Mouse (Mus musculus) stomach, postnatal 0 days (tissue): ENCODE results near the gene Hist3h2ba. TPM values are rescaled to one million over a fixed set of nuclear protein-coding genes. Genes with fewer than 3 reads are reported as not detected.
A peak's percentile ranks its signal among the peaks of the same experiment; 100 is the strongest.

ENCODE experiments used
- ATAC-seq: fragments of 200-750 bp; cut with Nextera tagmentation; 2 replicates; pipeline ENCODE4 v1.8.0; 2017; ENCODE audit not compliant: low FRiP score, low TSS enrichment
- DNase-seq: peaks from one replicate; pipeline ENCODE4 v3.0.0-alpha.2; 2016; ENCODE audit warnings: low spot score
- H3K27ac ChIP-seq: fragments of 300-500 bp; sonication (generic); replicated peaks from 2 replicates; pipeline ENCODE4 v1.5.1; 2014; ENCODE audit warnings: mild to moderate bottlenecking, control low read depth
- H3K27me3 ChIP-seq: fragments of 300-500 bp; sonication (generic); 2 replicates; pipeline ENCODE4 v1.6.1; 2014; ENCODE audit warnings: low read length; ENCODE audit not compliant: control insufficient read depth, insufficient read depth
- H3K36me3 ChIP-seq: fragments of 300-500 bp; sonication (generic); 2 replicates; pipeline ENCODE4 v1.6.1; 2014; ENCODE audit warnings: low read length, mixed read lengths; ENCODE audit not compliant: control insufficient read depth, insufficient read depth
- H3K4me1 ChIP-seq: fragments of 300-500 bp; sonication (generic); replicated peaks from 2 replicates; pipeline ENCODE4 v1.6.1; 2014; ENCODE audit warnings: antibody characterized with exemption; ENCODE audit not compliant: control insufficient read depth, insufficient read depth
- H3K4me2 ChIP-seq: fragments of 300-500 bp; sonication (generic); replicated peaks from 2 replicates; pipeline ENCODE4 v1.6.1; 2014; ENCODE audit warnings: low read depth, mild to moderate bottlenecking, control low read depth, moderate library complexity
- H3K4me3 ChIP-seq: fragments of 300-500 bp; sonication (generic); 2 replicates; pipeline ENCODE4 v1.5.1; 2014; ENCODE audit warnings: low read depth, low read length, control low read depth
- H3K9ac ChIP-seq: fragments of 300-500 bp; sonication (generic); 2 replicates; pipeline ENCODE4 v1.6.1; 2014; ENCODE audit warnings: mild to moderate bottlenecking, low read length, control low read depth, mixed read lengths
- H3K9me3 ChIP-seq: fragments of 300-500 bp; sonication (generic); 2 replicates; pipeline ENCODE4 v1.6.1; 2016; ENCODE audit warnings: low read length; ENCODE audit not compliant: control insufficient read depth
- CTCF ChIP-seq: IDR thresholded peaks from 2 replicates; pipeline ENCODE4 v1.5.1; 2016; ENCODE audit warnings: antibody characterized with exemption, low read depth, mild to moderate bottlenecking, moderate library complexity
- EP300 ChIP-seq: optimal IDR thresholded peaks from 2 replicates; pipeline ENCODE3; 2016; ENCODE audit warnings: antibody characterized with exemption
- WGBS: fragments of 180-500 bp; shearing (Covaris S2); extraction: QIAGEN DNeasy Blood & Tissue Kit; methylation state at CpG from one replicate; pipeline ENCODE4 v1.1.7; 2014; 5-methylcytosine and 5-hydroxymethylcytosine counted together
- polyA plus RNA-seq: library from polyadenylated mRNA; unstranded; fragments of >200 nt; fragmentation: Nextera tagmentation; extraction: Ambion mirVana; gene quantifications from 2 replicates; pipeline ENCODE4 v1.2.1, GENCODE M21; 2015

Hist3h2ba gene
- polyA plus RNA-seq, 1 experiment from 2014 or later, result 7.5 TPM

DNA sequence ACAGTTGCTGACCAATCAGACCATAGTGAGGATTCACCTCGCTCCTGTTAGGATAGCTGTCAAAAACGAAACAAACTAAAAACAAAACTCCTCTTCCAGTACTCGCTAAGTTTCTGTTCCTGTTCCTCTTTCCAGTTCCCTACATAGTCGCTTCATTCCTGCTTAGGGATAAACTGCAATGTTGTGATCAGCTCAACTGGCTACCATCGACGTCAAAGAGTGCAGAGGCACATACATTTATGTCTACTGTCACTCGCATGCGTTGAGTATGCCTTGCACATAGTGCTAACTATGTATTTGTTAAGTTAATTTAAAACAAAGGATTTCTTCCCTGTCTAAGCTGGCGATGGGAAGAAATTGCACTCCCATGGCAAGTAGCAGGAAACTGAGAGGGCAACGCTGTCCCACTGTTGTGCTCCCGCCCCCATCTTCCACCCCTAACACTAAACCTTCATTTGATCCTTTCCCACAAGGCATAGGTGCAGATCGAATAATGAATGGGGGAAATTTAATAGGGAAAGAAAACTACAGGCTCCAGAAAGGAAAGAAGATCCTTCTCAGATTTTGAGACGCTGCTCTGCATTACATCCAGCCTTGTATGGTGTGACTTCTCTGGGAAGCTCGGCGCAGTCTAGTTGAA is 10.6 kb downstream of the Hist3h2ba start:
- Histone ChIP-seq H3K27ac (no peak overlapping the region), H3K36me3 (no peaks in the 10 kb centered on the region), H3K9me3 (no peaks in the 10 kb centered on the region), H3K4me3 (peak overlapping the region; percentile 52), H3K9ac (peak overlapping the region; percentile 48), H3K4me1 (no peaks in the 10 kb centered on the region; the same call in 1 of the 2 replicates), H3K4me2 (peak overlapping the region; percentile 80), H3K27me3 (no peaks in the 10 kb centered on the region)
- no peak for ATAC-seq
- WGBS, result 30% methylated on average over 15 of the region's 15 CpGs
- no peak for DNase-seq
- TF ChIP-seq CTCF (no peak), EP300 (no peak)

- peak overlapping the region; percentile 52 for H3K4me3 ChIP-seq
- ATAC-seq (peak; percentile 80), DNase-seq (peak; percentile 80)
- peak overlapping the region; percentile 80 for H3K4me2 ChIP-seq
- TF ChIP-seq EP300 (no peak), CTCF (peak; percentile 56)
- no peaks in the 10 kb centered on the region for H3K36me3 ChIP-seq
- no peaks in the 10 kb centered on the region for H3K27me3 ChIP-seq
- H3K4me1 ChIP-seq, result no peaks in the 10 kb centered on the region; the same call in 1 of the 2 replicates
- 3% methylated on average over 40 of the region's 40 CpGs for WGBS
- H3K27ac ChIP-seq, result peak overlapping the region; percentile 35; the same call in 1 of the 2 replicates
- no peaks in the 10 kb centered on the region for H3K9me3 ChIP-seq
- peak overlapping the region; percentile 50 for H3K9ac ChIP-seq
Measured at GRCm38 (mm10) chr11:58959921-58960465, 11.3 kb downstream of the Hist3h2ba start.

- H3K4me3 ChIP-seq, result no peak overlapping the region
- no peaks in the 10 kb centered on the region for H3K36me3 ChIP-seq
- H3K27me3 ChIP-seq, result no peaks in the 10 kb centered on the region
- H3K4me2 ChIP-seq, result no peak overlapping the region
- H3K27ac ChIP-seq, result no peak overlapping the region
- WGBS, result 61% methylated on average over 49 of the region's 50 CpGs
- DNase-seq (no peak), ATAC-seq (no peak)
- no peak for TF ChIP-seq EP300
- TF ChIP-seq CTCF, result no peak
- H3K4me1 ChIP-seq, result no peaks in the 10 kb centered on the region; the same call in 1 of the 2 replicates
- no peak overlapping the region for H3K9ac ChIP-seq
- no peaks in the 10 kb centered on the region for H3K9me3 ChIP-seq
Measured at GRCm38 (mm10) chr11:58961364-58962177, 12.9 kb downstream of the Hist3h2ba start.

- 40% methylated on average over 13 of the region's 17 CpGs for WGBS
- Histone ChIP-seq H3K4me1 (no peaks in the 10 kb centered on the region; the same call in 1 of the 2 replicates), H3K4me2 (no peak overlapping the region), H3K27ac (no peak overlapping the region), H3K9me3 (no peaks in the 10 kb centered on the region), H3K27me3 (no peaks in the 10 kb centered on the region), H3K36me3 (no peaks in the 10 kb centered on the region), H3K9ac (no peak overlapping the region), H3K4me3 (no peak overlapping the region)
- DNase-seq (peak; percentile 73), ATAC-seq (no peak; the same call in 1 of the 2 replicates)
- TF ChIP-seq CTCF (no peak), EP300 (no peak)
Measured at GRCm38 (mm10) chr11:58963543-58963942, 14.8 kb downstream of the Hist3h2ba start.

DNA sequence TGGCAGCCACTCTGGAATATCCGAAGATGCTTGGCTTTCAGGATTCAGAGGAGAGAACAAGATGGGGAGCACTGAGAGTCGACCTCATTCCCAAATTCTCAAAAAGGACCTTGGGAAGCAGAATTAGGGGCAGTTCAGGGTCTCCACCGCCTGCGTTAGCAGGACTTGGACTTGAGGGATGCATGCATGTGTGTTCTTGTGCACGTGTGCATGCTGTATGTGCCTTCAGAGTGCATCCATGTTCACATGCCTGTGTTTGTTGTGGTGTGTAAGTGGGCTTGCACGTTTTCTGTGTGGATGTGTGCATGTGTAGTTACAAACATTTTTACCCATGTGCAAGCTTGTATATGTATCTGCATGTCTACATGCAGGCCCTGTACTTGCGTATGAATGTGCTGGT is 15.5 kb downstream of the Hist3h2ba start:
- H3K27me3 ChIP-seq, result no peaks in the 10 kb centered on the region
- no peak overlapping the region for H3K4me2 ChIP-seq
- H3K4me3 ChIP-seq, result no peak overlapping the region
- DNase-seq (no peak), ATAC-seq (no peak)
- 83% methylated on average over 7 of the region's 7 CpGs for WGBS
- no peak for TF ChIP-seq EP300
- no peak overlapping the region for H3K9ac ChIP-seq
- no peaks in the 10 kb centered on the region; the same call in 1 of the 2 replicates for H3K4me1 ChIP-seq
- H3K36me3 ChIP-seq, result no peaks in the 10 kb centered on the region
- H3K27ac ChIP-seq, result no peak overlapping the region
- H3K9me3 ChIP-seq, result no peaks in the 10 kb centered on the region
